Mouse (Mus musculus): ENCODE results near the gene Brat1.

DNA sequence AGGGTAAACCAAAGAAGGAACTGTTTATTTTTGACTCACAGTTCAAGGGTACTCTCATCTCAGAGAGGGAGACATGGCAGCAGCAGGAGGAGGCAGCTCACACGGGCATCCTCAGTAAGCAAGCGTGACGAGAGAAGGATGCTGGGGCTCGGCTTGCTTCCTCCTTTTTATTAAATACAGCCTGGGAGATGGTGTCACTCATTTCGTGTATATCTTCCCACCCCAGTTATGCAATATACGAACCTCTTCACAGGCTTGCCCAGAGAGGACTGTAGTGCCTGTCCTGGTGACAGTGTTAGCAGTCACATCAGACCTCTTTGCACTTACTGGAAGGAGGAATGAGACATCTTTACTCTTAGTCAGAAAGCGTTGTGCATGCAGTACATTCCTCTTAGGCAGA, 16.0 kb downstream of the Brat1 start:
- no peak for TF ChIP-seq CTCF (IDR thresholded peaks at IDR 0.05; ENCODE audit: borderline replicate concordance, insufficient read depth, low read depth, low read length)
- TF ChIP-seq POLR2A (IDR thresholded peaks at IDR 0.05; ENCODE audit: borderline replicate concordance, insufficient read depth, low read length) = no peak
